Mouse (Mus musculus) limb, embryonic 14.5 days (tissue): ENCODE data around the gene Gm17651. TPM values are rescaled to one million over a fixed set of nuclear protein-coding genes. Genes with fewer than 3 reads are reported as not detected.

ENCODE experiments used
- ATAC-seq: fragments of 200-750 bp; cut with Nextera tagmentation; 2 replicates; pipeline ENCODE4 v1.8.0; 2017; ENCODE audit warnings: low read depth, moderate number of reproducible peaks, moderate TSS enrichment; ENCODE audit not compliant: low FRiP score
- DNase-seq: peaks from one replicate; pipeline ENCODE4 v3.0.0-alpha.2; 2015; ENCODE audit warnings: low spot score
- H3K27ac ChIP-seq: fragments of 300-500 bp; sonication (generic); replicated peaks from 2 replicates; pipeline ENCODE4 v1.5.1; 2014; ENCODE audit warnings: low read depth, mild to moderate bottlenecking, low read length, moderate library complexity, mixed read lengths
- H3K27me3 ChIP-seq: fragments of 300-500 bp; sonication (generic); 2 replicates; pipeline ENCODE4 v1.6.1; 2014; ENCODE audit warnings: low read length, mixed read lengths; ENCODE audit not compliant: control insufficient read depth, insufficient read depth
- H3K36me3 ChIP-seq: fragments of 300-500 bp; sonication (generic); 2 replicates; pipeline ENCODE4 v1.6.1; 2014; ENCODE audit warnings: mild to moderate bottlenecking, low read length, moderate library complexity, mixed read lengths; ENCODE audit not compliant: control insufficient read depth, insufficient read depth
- H3K4me1 ChIP-seq: fragments of 300-500 bp; sonication (generic); 2 replicates; pipeline ENCODE4 v1.6.1; 2014; ENCODE audit warnings: antibody characterized with exemption, low read length, mixed read lengths; ENCODE audit not compliant: control insufficient read depth, insufficient read depth
- H3K4me2 ChIP-seq: fragments of 300-500 bp; sonication (generic); replicated peaks from 2 replicates; pipeline ENCODE4 v1.6.1; 2014; ENCODE audit warnings: low read depth, mild to moderate bottlenecking, low read length, moderate library complexity; ENCODE audit not compliant: severe bottlenecking
- H3K4me3 ChIP-seq: fragments of 300-500 bp; sonication (generic); replicated peaks from 2 replicates; pipeline ENCODE4 v1.5.1; 2014; ENCODE audit warnings: low read length
- H3K9ac ChIP-seq: fragments of 300-500 bp; sonication (generic); 2 replicates; pipeline ENCODE4 v1.6.1; 2014; ENCODE audit warnings: mild to moderate bottlenecking, low read depth, low read length, moderate library complexity; ENCODE audit not compliant: severe bottlenecking
- H3K9me3 ChIP-seq: fragments of 300-500 bp; sonication (generic); 2 replicates; pipeline ENCODE4 v1.6.1; 2016; ENCODE audit warnings: low read length; ENCODE audit not compliant: control insufficient read depth
- POLR2A ChIP-seq: fragments of 200-500 bp; IDR thresholded peaks from 2 replicates; pipeline ENCODE4 v1.8.0; 2012; ENCODE audit warnings: inconsistent platforms, mild to moderate bottlenecking, moderate library complexity, borderline replicate concordance; ENCODE audit not compliant: insufficient read depth, insufficient read length; ENCODE audit errors: extremely low read depth
- WGBS: fragments of 180-500 bp; shearing (Covaris S2); extraction: QIAGEN DNeasy Blood & Tissue Kit; methylation state at CpG from one replicate; pipeline ENCODE4 v1.1.7; 2014; 5-methylcytosine and 5-hydroxymethylcytosine counted together
- polyA plus RNA-seq, 2 experiments: library from polyadenylated mRNA; depleted of rRNA in 1 of 2; stranded (reverse) in 1 of 2; unstranded in 1 of 2; fragments of >200 nt; fragmentation: Nextera tagmentation in 1 of 2; extraction: Ambion mirVana in 1 of 2; gene quantifications; 2 replicates each; pipeline versions ENCODE4 v1.2.1 to v1.2.3; 2012 to 2014

Gene Gm17651
- polyA plus RNA-seq, 2 experiments, result not detected

GRCm38 (mm10) chr3:97659746-97660145, 14.7 kb downstream of the Gm17651 start:
- no peaks in the 10 kb centered on the region for H3K27me3 ChIP-seq
- no peak overlapping the region for H3K4me3 ChIP-seq
- ATAC-seq (no peak), DNase-seq (no peak)
- TF ChIP-seq POLR2A, result no peak
- 0 out of 2 replicates have a peak, but pooled peaks cover 11% of the 10 kb centered on the region for H3K4me1 ChIP-seq
- no peak overlapping the region for H3K9ac ChIP-seq
- WGBS, result 88% methylated on average over 7 of the region's 7 CpGs
- H3K4me2 ChIP-seq, result no peak overlapping the region
- H3K36me3 ChIP-seq, result peaks cover 24% of the 10 kb centered on the region
- no peaks in the 10 kb centered on the region for H3K9me3 ChIP-seq
- H3K27ac ChIP-seq, result no peak overlapping the region

- peak; percentile 69 for ATAC-seq
- peak overlapping the region; percentile 87 for H3K4me3 ChIP-seq
- H3K9me3 ChIP-seq, result no peaks in the 10 kb centered on the region
- no peak overlapping the region for H3K27ac ChIP-seq
- DNase-seq, result peak; percentile 40
- no peaks in the 10 kb centered on the region for H3K27me3 ChIP-seq
- TF ChIP-seq POLR2A, result 0 out of 2 replicates have a peak, but pooled peaks have one; percentile 17
- H3K4me2 ChIP-seq, result peak overlapping the region; percentile 63
- peak overlapping the region; percentile 61 for H3K9ac ChIP-seq
- WGBS, result under 1% methylated on average over 36 of the region's 50 CpGs
- 0 out of 2 replicates have a peak, but pooled peaks cover 11% of the 10 kb centered on the region for H3K4me1 ChIP-seq
- peaks cover 13% of the 10 kb centered on the region; the same call in 1 of the 2 replicates for H3K36me3 ChIP-seq
Measured at GRCm38 (mm10) chr3:97658426-97659193, 15.9 kb downstream of the Gm17651 start.

GRCm38 (mm10) chr3:97657655-97658411, 16.7 kb downstream of the Gm17651 start, which contains the start of gene Prkab2:
Prkab2 (plus strand) TSS chr3:97658193.
- H3K36me3 ChIP-seq, result peaks cover 9% of the 10 kb centered on the region; the same call in 1 of the 2 replicates
- H3K9me3 ChIP-seq, result no peaks in the 10 kb centered on the region
- peak within 1 kb of the TSS; percentile 63 for H3K4me2 ChIP-seq
- H3K27ac ChIP-seq, result no peak within 1 kb of the TSS
- H3K4me3 ChIP-seq, result peak within 1 kb of the TSS; percentile 87
- ATAC-seq, result peak; percentile 95
- 0 out of 2 replicates have a peak, but pooled peaks cover 11% of the 10 kb centered on the region for H3K4me1 ChIP-seq
- TF ChIP-seq POLR2A, result peak; percentile 83; the same call in 1 of the 2 replicates
- peak; percentile 97 for DNase-seq
- no peaks in the 10 kb centered on the region for H3K27me3 ChIP-seq
- H3K9ac ChIP-seq, result peak within 1 kb of the TSS; percentile 61
- WGBS, result 3% methylated on average over 33 of the region's 51 CpGs

GRCm38 (mm10) chr3:97654901-97655300, 19.6 kb downstream of the Gm17651 start:
- DNase-seq (no peak), ATAC-seq (no peak)
- 87% methylated on average over 8 of the region's 8 CpGs for WGBS
- TF ChIP-seq POLR2A, result no peak
- H3K36me3 ChIP-seq, result no peaks in the 10 kb centered on the region
- no peak overlapping the region for H3K4me2 ChIP-seq
- H3K27me3 ChIP-seq, result no peaks in the 10 kb centered on the region
- H3K9ac ChIP-seq, result no peak overlapping the region
- H3K4me3 ChIP-seq, result no peak overlapping the region
- H3K9me3 ChIP-seq, result no peaks in the 10 kb centered on the region
- H3K4me1 ChIP-seq, result 0 out of 2 replicates have a peak, but pooled peaks cover 11% of the 10 kb centered on the region
- H3K27ac ChIP-seq, result no peak overlapping the region

DNA sequence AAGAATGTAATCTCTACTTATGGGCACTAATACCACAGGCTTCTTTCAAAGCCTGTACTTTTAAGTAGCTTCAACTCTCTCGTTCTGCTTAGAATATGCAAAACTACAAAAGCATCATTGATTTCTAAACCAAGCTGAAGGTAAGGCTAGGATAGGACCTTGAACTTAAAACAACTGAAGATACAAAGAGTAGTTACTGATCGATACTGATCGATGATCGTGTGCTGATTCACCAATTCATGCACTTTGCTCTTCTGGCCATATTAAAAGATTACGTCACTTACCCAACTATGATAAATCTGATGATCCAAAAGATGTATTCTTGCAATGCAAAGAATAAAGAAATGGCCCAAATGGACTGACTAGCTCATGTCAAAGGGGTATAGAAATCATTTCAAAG, 20.7 kb downstream of the Gm17651 start:
- Histone ChIP-seq H3K36me3 (no peaks in the 10 kb centered on the region), H3K4me1 (0 out of 2 replicates have a peak, but pooled peaks cover 4% of the 10 kb centered on the region), H3K4me3 (no peak overlapping the region), H3K9me3 (no peaks in the 10 kb centered on the region), H3K4me2 (no peak overlapping the region), H3K27ac (no peak overlapping the region), H3K27me3 (no peaks in the 10 kb centered on the region), H3K9ac (no peak overlapping the region)
- TF ChIP-seq POLR2A, result no peak
- DNase-seq (no peak), ATAC-seq (no peak)
- 92% methylated on average over 5 of the region's 5 CpGs for WGBS
